Mouse (Mus musculus) erythroblast, embryonic 14.5 days (primary cell): ENCODE results near the gene Prokr2.

Experiments used
- GATA1 ChIP-seq: IDR thresholded peaks from 2 replicates; pipeline ENCODE4 v1.6.1; 2012; ENCODE audit warnings: low read length, inconsistent platforms, mixed read lengths
- TAL1 ChIP-seq: IDR thresholded peaks from 3 replicates; pipeline ENCODE4 v1.6.1; 2012; ENCODE audit warnings: low read length, inconsistent platforms, mixed read lengths

- TF ChIP-seq GATA1 (no peak), TAL1 (no peak)
Measured at GRCm38 (mm10) chr2:132312616-132313015, 72.6 kb downstream of the Prokr2 start.
